Mouse (Mus musculus): ENCODE results near the gene Eya2. TPM values are rescaled to one million over a fixed set of nuclear protein-coding genes. Genes with fewer than 3 reads are reported as not detected.

Gene Eya2
- total and polyA plus RNA-seq, 2 experiments: 0.28 to 0.78 TPM

GRCm38 (mm10) chr2:165595676-165596070 lies 841 bp downstream of the Eya2 start:
- 9% methylated on average over 13 of the region's 13 CpGs for WGBS
- Histone ChIP-seq H3K27ac (replicated peaks; ENCODE audit: insufficient read depth, low read depth, low read length) (no peak overlapping the region), H3K79me2 (ENCODE audit: control insufficient read depth, insufficient read depth, low read length) (no peaks in the 10 kb centered on the region), H3K4me1 (ENCODE audit: control insufficient read depth, insufficient read depth, low read length) (no peaks in the 10 kb centered on the region), H3K27me3 (ENCODE audit: control insufficient read depth, insufficient read depth, low read length) (peaks cover 16% of the 10 kb centered on the region; the same call in 1 of the 2 replicates), H3K9ac (ENCODE audit: low read depth, low read length) (no peak overlapping the region), H3K36me3 (ENCODE audit: control insufficient read depth, insufficient read depth, low read length) (no peaks in the 10 kb centered on the region), H3K4me3 (ENCODE audit: insufficient read depth, low read depth, low read length) (no peak overlapping the region)
- no peak for DNase-seq (ENCODE audit: extremely low read depth, low read depth, low spot score)
- TF ChIP-seq CTCF (IDR thresholded peaks at IDR 0.05; ENCODE audit: low read depth, low read length) (no peak), POLR2A (IDR thresholded peaks at IDR 0.05; ENCODE audit: extremely low read depth, insufficient read depth, low read length) (no peak)

- no peaks in the 10 kb centered on the region for H3K36me3 ChIP-seq (ENCODE audit: control insufficient read depth, insufficient read depth, low read length)
- no peaks in the 10 kb centered on the region for H3K79me2 ChIP-seq (ENCODE audit: control insufficient read depth, insufficient read depth, low read length)
- H3K27me3 ChIP-seq (ENCODE audit: control insufficient read depth, insufficient read depth, low read length): peaks cover 19% of the 10 kb centered on the region; the same call in 1 of the 2 replicates
- no peak for TF ChIP-seq POLR2A (IDR thresholded peaks at IDR 0.05; ENCODE audit: extremely low read depth, insufficient read depth, low read length)
- no peak for TF ChIP-seq CTCF (IDR thresholded peaks at IDR 0.05; ENCODE audit: low read depth, low read length)
- H3K4me1 ChIP-seq (ENCODE audit: control insufficient read depth, insufficient read depth, low read length): no peaks in the 10 kb centered on the region
- no peak overlapping the region for H3K9ac ChIP-seq (ENCODE audit: low read depth, low read length)
- no peak for DNase-seq (ENCODE audit: extremely low read depth, low read depth, low spot score)
- H3K4me3 ChIP-seq (ENCODE audit: insufficient read depth, low read depth, low read length): no peak overlapping the region
- WGBS: 30% methylated on average over 11 of the region's 11 CpGs
- H3K27ac ChIP-seq (replicated peaks; ENCODE audit: insufficient read depth, low read depth, low read length): no peak overlapping the region
Observed at GRCm38 (mm10) chr2:165596141-165596540, 1.3 kb downstream of the Eya2 start.

DNA sequence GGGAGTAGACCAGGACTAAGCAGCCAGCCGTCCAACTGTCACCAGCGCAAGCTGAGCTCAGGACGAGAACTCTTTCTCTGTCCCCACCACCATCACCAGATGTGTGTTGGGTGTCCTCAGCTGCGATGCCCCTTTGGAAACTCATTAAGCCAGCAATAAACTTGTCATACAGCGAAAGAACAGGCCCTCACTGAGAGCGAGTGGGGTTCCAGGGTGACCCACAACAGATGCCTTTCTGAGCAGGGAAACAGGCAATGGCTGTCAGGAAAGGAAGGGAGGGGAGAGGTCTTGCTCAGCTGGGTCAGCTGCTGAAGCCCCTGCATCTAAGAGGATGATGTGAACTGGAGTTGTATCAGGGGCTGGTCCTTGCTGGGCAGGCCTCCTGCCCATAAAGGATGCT lies 2.7 kb downstream of the Eya2 start:
- H3K4me1 ChIP-seq (ENCODE audit: control insufficient read depth, insufficient read depth, low read length): no peaks in the 10 kb centered on the region
- H3K27ac ChIP-seq (replicated peaks; ENCODE audit: insufficient read depth, low read depth, low read length): no peak overlapping the region
- peaks cover 19% of the 10 kb centered on the region; the same call in 1 of the 2 replicates for H3K27me3 ChIP-seq (ENCODE audit: control insufficient read depth, insufficient read depth, low read length)
- no peaks in the 10 kb centered on the region for H3K36me3 ChIP-seq (ENCODE audit: control insufficient read depth, insufficient read depth, low read length)
- WGBS: 75% methylated on average over 6 of the region's 6 CpGs
- TF ChIP-seq POLR2A (IDR thresholded peaks at IDR 0.05; ENCODE audit: extremely low read depth, insufficient read depth, low read length) (no peak), CTCF (IDR thresholded peaks at IDR 0.05; ENCODE audit: low read depth, low read length) (no peak)
- H3K4me3 ChIP-seq (ENCODE audit: insufficient read depth, low read depth, low read length): no peak overlapping the region
- H3K9ac ChIP-seq (ENCODE audit: low read depth, low read length): no peak overlapping the region
- H3K79me2 ChIP-seq (ENCODE audit: control insufficient read depth, insufficient read depth, low read length): no peaks in the 10 kb centered on the region
- DNase-seq (ENCODE audit: extremely low read depth, low read depth, low spot score): no peak

- Histone ChIP-seq H3K4me3 (ENCODE audit: insufficient read depth, low read depth, low read length) (no peak overlapping the region), H3K9ac (ENCODE audit: low read depth, low read length) (no peak overlapping the region), H3K27me3 (ENCODE audit: control insufficient read depth, insufficient read depth, low read length) (peaks cover 19% of the 10 kb centered on the region; the same call in 1 of the 2 replicates), H3K27ac (replicated peaks; ENCODE audit: insufficient read depth, low read depth, low read length) (no peak overlapping the region), H3K79me2 (ENCODE audit: control insufficient read depth, insufficient read depth, low read length) (no peaks in the 10 kb centered on the region), H3K36me3 (ENCODE audit: control insufficient read depth, insufficient read depth, low read length) (no peaks in the 10 kb centered on the region), H3K4me1 (ENCODE audit: control insufficient read depth, insufficient read depth, low read length) (no peaks in the 10 kb centered on the region)
- WGBS: 13% methylated on average over 5 of the region's 5 CpGs
- no peak for DNase-seq (ENCODE audit: extremely low read depth, low read depth, low spot score)
- no peak for TF ChIP-seq POLR2A (IDR thresholded peaks at IDR 0.05; ENCODE audit: extremely low read depth, insufficient read depth, low read length)
- no peak for TF ChIP-seq CTCF (IDR thresholded peaks at IDR 0.05; ENCODE audit: low read depth, low read length)
Observed at GRCm38 (mm10) chr2:165598139-165598538, 3.3 kb downstream of the Eya2 start.

GRCm38 (mm10) chr2:165599566-165599965 lies 4.7 kb downstream of the Eya2 start:
- DNase-seq (ENCODE audit: extremely low read depth, low read depth, low spot score): no peak
- Histone ChIP-seq H3K36me3 (ENCODE audit: control insufficient read depth, insufficient read depth, low read length) (no peaks in the 10 kb centered on the region), H3K79me2 (ENCODE audit: control insufficient read depth, insufficient read depth, low read length) (no peaks in the 10 kb centered on the region), H3K27me3 (ENCODE audit: control insufficient read depth, insufficient read depth, low read length) (peaks cover 19% of the 10 kb centered on the region; the same call in 1 of the 2 replicates), H3K9ac (ENCODE audit: low read depth, low read length) (no peak overlapping the region), H3K27ac (replicated peaks; ENCODE audit: insufficient read depth, low read depth, low read length) (no peak overlapping the region), H3K4me1 (ENCODE audit: control insufficient read depth, insufficient read depth, low read length) (no peaks in the 10 kb centered on the region), H3K4me3 (ENCODE audit: insufficient read depth, low read depth, low read length) (no peak overlapping the region)
- WGBS: 79% methylated on average over 13 of the region's 13 CpGs
- TF ChIP-seq CTCF (IDR thresholded peaks at IDR 0.05; ENCODE audit: low read depth, low read length): no peak

DNA sequence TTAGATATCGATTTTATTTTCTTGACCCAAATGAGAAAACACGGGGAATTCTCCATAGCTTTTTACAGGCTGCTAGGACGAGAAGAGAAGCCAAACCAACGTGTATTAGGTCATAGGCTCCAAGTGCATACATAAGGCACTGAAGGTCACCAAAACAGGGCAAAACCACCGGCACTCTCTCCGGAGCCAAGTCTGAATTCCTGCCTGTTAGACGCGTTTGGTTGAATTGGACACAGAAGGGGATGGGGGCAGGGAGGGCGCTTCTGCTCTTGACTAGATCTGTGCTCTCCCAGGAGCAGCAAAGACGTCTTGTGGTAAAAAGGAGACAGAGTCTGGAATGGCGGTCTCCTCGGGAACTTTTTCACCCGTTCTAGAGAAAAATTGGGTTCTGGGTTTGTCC lies 6.1 kb downstream of the Eya2 start:
- DNase-seq (ENCODE audit: extremely low read depth, low read depth, low spot score): no peak
- WGBS: 30% methylated on average over 13 of the region's 13 CpGs
- peaks cover 8% of the 10 kb centered on the region; the same call in 1 of the 2 replicates for H3K27me3 ChIP-seq (ENCODE audit: control insufficient read depth, insufficient read depth, low read length)

More for the DNA sequence above, 6.1 kb downstream of the Eya2 start:
- TF ChIP-seq CTCF (IDR thresholded peaks at IDR 0.05; ENCODE audit: low read depth, low read length) (no peak), POLR2A (IDR thresholded peaks at IDR 0.05; ENCODE audit: extremely low read depth, insufficient read depth, low read length) (no peak)
- no peak overlapping the region for H3K4me3 ChIP-seq (ENCODE audit: insufficient read depth, low read depth, low read length)
- H3K4me1 ChIP-seq (ENCODE audit: control insufficient read depth, insufficient read depth, low read length): no peaks in the 10 kb centered on the region
- H3K36me3 ChIP-seq (ENCODE audit: control insufficient read depth, insufficient read depth, low read length): no peaks in the 10 kb centered on the region
- no peak overlapping the region for H3K9ac ChIP-seq (ENCODE audit: low read depth, low read length)
- H3K79me2 ChIP-seq (ENCODE audit: control insufficient read depth, insufficient read depth, low read length): no peaks in the 10 kb centered on the region
- H3K27ac ChIP-seq (replicated peaks; ENCODE audit: insufficient read depth, low read depth, low read length): no peak overlapping the region

All from liver, adult 2 months (tissue).